Mouse (Mus musculus) kidney, postnatal 25 days (tissue): ENCODE measurements around the gene Smim23.

Experiments
- DNase-seq, 2 experiments: peaks; one replicate each; pipeline ENCODE4 v3.0.0; 2021; ENCODE audit warnings: mixed read lengths in 2 of 2

Smim23 gene

DNA sequence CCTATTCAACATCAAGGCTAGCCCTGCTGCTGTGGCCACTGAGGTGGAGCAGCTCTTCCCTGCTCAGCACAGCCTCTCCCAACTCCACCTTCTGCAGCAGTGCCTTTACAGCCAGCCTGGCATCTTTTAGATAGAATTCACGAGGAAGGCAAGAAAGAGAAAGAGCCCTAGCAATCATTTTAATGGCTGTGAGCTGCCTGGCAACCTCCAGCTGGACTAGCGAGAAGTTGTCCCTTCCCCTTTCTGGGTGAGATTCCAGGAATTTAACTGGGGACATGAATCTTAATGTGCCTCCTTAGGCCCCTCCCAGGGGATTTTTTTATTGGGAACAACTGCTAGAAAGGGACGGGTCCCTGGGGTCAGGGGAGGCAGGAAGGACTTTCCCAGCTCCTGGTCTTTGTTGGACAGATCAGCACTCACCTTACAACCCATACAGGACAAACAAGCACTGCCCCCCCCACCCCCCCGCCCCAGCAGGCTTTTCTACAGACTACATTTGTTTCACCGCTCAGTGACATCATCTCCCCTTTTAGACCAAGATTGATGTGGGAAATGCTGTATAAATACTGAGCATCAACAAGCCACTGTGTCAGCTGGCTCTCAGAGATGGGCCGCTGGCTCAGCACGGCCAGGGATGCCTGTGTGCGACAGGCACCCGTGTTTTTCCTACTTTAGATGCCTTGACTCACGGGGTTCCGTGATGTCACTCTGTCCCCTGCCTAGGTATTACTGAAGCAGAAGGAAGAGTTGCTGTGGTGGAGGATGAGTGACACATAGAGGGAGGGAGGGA is 43.5 kb downstream of the Smim23 start:
- no peak for DNase-seq

- no peak for DNase-seq
Measured at GRCm38 (mm10) chr11:32768642-32769343, 55.6 kb downstream of the Smim23 start.
